Mouse (Mus musculus) layer of hippocampus, adult 8-10 months (tissue): ENCODE measurements around the gene Adamts17. TPM values are rescaled to one million over a fixed set of nuclear protein-coding genes. Genes with fewer than 3 reads are reported as not detected.
A peak's percentile ranks its signal among the peaks of the same experiment; 100 is the strongest.

ENCODE experiments used
- DNase-seq, 2 experiments: peaks; one replicate each; pipeline ENCODE4 v3.0.0; 2022; ENCODE audit warnings: low spot score in 2 of 2
- total RNA-seq, 4 experiments: library from RNA; stranded (reverse); gene quantifications; 2 replicates each; pipeline ENCODE4 v1.2.4; 2022

Gene Adamts17
- total RNA-seq, 4 experiments from 2014 or later: 17.6 to 33.8 (median 24.9) TPM

DNA sequence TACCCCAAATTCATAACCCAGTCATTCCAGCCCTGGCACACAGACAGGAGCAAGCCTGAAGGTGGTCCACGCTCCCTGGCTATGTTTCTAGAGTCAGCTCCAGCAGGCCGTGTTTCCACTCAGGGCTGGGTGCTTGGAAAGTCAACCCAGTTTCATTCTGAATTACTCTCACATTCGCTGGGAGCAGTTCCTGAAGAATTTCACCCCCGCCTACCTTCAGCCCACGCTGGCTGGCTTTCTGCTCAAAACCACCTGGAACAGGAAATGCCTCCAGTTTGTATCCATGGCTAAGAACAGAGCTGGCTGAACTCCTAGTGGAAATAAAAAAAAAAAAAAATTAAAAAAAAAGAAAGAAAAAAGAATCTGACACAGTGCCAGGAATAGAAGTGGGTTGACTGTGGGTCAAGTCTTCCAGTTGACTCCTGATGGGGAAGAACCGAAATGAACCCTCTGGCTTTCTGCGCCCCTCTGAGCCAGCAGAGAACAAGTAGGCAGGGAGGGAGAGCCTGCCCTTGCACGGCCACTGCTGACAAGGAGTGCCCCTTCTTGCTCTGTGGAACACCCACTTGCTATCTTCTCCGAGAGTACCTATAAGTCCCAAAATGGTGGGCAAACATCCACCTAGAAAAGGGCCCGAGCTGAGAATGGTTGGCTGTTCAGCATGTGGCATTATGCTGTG is 225.2 kb downstream of the Adamts17 start:
- peak; percentile 52 to 58 for DNase-seq

DNA sequence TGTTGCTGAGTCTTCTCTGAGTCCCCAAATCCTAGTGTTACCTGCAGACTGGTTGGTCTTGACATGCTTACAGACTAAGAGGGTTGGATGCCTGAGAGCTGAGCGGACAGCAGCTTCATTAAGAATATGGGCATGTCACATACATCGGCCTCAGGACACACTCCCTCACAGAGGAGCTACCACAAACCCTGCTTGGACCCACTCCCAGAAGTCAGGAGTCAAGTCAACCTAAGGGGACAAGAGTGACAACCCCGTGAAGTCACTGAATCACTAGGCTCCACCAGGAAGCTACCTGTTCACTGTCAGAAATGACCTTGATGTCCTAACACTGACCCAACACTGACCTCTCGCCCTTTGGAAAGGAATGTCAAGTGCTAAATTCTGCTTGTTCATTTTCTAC is 226.1 kb downstream of the Adamts17 start:
- no peak for DNase-seq

DNA sequence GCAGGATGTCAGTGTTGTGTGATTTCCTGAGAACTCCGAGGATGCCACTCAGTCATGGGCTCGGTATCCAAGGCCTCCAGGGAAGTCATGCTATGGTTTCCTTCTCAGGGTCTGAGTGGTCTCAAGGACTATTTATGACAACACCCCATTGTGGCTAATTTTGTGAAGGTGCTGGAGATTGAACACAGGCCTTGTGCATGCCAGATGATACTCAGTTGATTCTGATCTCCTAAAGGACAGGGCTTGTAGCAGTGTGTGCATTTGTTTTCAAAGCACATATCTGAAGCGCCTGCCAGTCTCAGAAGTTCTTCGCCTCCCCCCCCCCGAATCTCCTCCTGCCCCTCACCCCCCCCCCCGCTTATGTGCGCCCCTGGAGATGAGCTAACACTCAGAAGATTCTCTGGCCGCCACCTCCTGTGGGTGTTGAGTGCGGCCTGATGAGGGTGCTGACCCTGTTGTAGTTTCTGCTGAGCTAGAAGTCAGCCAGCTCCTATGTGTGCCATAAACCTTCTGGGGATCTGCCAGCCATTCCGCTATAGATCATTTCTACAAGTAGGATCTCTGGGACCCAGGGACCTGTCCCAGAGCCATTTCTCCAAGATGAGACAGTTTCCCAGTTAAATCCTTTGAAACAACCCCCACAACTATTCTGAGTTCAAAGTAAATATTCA is 232.6 kb downstream of the Adamts17 start:
- DNase-seq: no peak

DNA sequence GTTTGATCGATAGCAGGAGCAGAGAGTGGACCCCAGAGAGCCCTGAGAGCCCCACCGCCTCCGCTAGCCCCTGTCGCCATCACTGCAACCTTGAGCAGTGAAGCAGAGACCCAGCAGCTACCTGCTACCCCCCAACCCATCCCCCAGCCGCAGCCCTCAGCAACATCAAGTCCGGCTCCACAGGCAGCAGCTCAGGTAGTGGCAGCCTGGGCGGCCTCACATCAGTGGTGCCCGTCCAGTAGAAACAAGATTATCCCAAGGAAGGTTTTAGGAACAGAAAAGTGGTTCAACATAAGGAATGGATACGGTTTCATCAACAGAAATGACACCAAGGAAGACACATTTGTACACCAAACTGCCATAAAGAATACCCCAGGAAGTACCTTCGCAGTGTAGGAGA is 243.2 kb downstream of the Adamts17 start:
- no peak for DNase-seq

DNA sequence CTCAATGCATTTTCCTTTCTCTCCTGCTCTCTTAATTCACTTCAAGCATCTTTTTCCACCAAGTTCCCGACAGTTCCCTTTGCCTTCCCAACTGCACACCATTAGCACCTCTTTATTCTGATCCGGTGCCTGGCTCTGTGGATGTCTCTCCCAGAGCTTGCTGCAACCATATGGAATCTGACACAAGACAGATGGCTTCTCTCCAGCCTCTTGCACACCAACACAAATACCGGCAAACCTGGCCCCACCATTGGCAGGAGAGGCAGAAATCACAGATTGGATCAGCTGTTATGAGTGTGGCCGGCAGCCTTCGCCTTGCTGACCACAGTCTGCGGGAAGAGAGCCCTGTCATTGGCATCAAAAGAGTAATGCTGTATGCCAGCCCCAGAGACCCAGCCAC is 248.2 kb downstream of the Adamts17 start:
- DNase-seq: peak; percentile 39 to 45

DNA sequence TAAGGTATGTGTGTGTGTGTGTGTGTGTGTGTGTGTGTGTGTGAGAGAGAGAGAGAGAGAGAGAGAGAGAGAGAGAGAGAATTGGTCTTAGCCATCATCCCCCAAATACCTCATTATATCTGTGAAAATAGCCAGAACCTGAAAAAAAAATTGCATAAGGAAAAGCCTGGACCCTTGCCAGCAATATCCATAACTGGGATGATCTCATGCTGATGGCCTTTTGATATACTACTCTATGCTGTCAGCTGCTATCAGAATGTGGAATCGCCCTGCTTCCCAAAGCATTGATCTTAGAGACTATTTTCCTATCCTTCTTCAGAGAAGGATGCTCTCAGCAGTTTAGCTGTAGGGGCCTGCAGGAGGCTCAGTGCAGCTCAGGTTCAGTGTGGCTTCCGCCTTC is 257.6 kb downstream of the Adamts17 start:
- no peak for DNase-seq

DNA sequence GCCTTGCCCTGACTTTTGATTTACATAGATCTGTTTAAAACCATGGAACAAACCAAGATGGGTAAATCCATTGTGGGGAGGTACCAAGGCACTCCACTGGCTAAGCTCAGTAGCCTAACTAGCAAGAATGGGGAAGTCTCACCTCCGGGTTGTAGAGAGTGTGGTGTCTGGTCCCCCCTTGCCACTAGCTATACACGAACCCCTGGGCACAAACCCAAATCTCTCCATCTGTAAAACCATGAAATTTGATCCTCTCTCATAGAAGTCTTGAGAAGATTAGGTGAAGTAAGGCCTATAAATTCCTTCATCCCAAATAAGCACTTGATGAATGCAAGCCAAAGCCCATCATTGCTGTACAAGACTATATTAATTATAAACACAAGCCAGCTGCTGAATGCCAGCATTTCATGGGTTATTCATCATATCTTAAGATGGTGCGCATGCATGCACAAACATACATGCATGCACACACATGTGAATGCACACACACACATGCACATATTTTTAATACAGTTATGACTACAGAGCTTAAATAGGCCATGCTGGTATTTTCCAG is 262.0 kb downstream of the Adamts17 start:
- no peak for DNase-seq

DNA sequence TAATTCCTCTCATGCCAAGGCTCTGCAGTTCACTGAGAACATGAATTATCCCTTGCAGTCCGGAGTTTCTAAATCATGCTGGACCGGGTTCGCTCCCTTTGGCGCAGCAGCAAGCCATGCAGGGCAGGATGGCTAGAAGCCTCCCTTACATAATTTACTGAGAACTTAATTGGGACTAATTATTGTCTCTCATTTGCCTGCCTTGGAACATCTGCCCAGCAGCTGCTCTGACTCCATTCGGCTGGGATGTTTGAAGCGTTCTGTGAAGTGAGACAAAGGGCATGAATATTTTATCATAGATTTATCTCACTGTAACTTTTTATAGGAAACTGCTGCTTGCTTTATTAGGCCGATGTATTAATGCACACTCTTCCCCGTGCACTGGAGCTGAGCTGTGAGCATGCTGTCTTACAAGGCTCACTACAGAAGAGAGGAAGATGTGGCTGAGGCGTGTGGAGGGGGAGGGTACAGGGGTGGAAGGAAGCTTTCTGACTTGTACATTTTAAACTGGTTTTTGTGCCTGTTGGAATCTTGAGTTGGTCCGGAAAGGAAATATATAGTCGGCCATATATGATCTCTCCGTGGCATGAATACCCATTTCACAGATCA is 271.1 kb downstream of the Adamts17 start:
- DNase-seq: no peak

DNA sequence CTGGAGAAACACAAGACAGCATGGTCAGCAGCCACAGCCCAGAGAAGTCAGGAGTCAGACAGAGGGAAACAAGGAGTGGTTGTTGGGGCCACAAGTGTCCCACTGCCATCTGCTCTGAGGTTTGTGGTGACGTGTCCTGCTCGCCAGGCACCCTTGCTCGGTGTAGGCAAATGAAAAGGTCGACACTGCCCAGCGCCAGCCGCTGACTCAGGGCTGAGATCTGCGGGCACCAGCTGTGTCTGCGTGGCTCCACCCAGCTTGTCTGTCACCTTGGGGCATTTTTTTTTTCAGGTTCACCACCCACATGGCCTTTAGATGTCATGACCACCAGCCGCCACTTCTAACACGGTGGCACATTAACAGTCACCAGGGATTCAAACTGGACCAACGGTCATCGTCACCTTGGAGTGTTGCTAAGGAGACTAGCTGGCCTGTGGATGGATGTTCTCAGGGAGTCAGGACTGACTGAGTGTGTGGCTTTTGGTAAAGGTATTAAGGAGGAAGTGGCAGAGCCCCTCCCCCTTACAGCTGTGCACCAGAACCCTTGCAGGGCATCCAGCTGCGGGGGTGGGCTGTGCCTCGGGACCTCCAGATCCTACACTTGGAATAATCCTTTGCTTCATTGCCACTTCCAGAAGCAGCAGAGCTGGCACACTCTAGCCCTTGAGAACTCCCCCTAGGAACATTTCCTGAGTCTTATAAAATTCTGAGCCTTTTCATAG is 273.1 kb downstream of the Adamts17 start:
- no peak for DNase-seq

DNA sequence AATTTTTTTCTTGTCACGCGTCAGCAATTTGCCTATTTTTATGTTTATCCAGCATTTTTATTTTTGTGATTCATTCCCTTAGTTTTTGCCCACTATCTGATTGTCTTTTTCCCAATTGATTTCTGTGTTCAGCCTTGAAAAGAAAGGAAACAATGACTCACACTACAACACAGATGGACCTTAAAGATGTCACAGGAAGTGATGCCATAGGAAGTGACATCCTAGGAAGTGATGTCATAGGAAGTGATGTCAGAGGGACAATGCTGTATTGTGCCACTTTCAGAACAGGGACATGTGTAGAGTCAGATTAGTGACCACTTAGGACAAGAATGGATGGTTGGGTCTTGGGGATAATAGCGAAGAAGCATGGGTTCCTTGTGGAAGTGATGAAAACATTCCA is 274.5 kb downstream of the Adamts17 start:
- DNase-seq: no peak

DNA sequence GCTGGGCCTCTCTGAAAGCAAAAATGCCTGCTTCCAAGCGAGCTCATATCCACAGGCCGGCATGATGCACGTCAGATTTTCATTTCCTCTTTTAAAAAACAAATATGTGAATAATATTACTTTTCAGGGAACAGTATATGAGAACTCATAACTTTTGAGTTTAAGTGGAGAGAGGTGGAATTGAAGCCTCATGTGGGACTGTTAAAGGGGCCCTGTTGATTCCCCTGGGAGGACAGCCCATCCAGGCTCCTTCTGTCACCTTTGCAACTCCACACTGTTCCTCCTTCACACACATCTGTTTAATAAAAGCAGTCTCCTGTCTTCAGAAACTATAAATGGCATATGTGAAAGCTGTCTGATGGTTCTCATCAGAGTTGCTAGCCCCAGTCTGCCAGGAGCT is 275.5 kb downstream of the Adamts17 start:
- no peak for DNase-seq

DNA sequence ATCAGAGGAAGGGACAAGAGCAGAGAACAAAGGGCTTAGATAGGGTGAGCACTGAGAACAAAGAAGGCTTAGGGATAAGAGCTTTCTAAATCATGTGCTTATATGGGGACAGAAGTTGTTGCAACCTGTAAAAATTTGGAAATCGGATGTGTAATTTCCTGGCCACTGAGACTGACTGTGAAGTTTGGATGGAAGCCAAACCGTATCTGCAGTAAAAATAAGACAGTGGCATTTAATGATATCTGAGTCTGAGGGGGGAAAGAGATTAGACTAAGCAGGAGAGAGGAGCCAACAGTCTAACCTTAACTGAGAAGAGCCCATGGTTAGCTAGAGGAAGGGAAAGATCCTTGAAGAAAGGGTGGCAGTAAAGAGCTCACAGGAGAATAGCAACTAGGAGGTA is 295.6 kb downstream of the Adamts17 start:
- no peak for DNase-seq

DNA sequence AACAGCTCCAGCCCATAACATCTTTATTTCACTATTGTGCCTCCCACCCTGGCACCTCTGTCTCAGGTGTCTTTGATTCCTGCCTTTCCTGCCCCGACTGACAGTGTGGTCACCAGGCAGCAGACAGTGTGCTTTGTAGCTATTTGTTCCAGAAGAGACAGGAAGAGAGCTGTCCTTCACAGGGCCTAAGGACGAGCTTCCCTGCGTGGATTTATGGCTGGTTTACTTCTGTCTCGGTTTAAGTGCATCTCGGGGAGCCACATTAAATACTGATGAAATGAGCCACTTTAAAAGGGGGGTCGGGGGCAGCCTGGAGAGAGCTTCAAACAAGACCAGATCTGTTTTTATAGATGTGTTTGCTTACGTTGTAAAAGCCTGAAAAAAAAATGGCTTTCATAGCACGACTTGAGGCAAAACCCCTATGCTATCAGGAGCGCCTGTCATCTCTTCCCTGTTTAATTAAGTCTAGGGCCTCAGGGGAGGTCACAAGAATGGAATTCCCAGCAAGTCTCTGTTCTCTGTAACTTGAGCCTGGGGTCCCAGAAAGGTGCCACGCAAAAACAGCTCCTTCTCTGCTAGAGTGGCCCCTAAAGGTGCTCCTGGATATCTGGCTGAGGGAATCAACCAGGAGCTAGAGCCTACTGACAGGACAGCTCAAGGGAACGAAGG is 302.9 kb downstream of the Adamts17 start:
- no peak for DNase-seq

DNA sequence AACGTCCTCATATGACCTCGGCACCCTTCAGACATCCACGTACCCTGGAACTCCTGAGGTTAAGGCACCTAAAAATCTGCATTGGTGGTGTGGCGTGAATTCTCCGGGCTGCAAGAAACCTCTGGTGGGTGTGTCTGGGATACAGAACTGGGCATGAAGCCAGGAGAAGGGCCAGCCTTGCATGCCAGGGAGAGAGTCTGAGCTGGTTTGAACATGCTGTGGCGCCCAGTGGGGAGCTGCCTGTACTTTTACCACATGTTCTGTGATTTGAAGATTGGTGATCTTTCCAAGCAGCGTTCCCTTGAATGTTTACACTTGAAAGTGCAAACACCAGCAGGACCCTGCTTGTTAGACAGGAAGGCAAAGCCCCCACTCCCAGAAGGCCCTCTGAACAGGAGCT is 306.2 kb downstream of the Adamts17 start:
- DNase-seq: no peak

DNA sequence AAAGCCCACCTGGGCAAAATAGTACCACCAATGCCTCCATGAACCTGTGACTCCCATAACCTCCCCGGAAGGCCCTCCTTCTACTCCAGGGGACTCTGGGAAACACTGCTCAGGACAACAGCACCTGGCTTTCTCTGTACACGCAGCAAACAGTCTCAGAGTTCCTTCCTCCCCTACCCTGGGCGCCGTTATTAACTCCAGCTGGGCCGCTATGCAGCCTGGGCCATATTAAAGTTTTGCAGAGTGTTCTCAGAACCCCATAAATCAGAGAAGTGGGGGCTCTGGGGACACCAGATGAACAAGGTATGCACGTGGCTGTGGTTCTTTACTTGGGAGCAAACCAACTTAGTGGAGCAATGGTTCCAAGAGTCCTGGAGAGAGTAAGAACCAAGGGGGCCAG is 306.6 kb downstream of the Adamts17 start:
- DNase-seq: no peak

DNA sequence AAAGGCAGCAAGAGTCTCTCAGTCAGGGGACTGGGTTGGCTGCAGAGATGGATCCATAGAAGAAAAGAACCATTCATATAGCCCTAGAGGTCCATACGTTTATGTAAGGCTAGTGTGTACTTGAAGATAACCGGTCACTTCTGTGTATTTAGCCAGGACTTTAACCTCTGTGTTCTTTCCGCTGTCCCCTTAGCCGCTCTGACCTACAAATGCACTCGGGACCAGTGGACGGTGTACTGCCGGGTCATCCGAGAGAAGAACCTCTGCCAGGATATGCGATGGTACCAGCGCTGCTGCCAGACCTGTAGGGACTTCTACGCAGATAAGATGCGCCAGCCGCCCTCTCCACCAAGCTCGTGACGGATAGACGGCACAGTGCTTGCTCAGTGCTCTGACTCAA is 310.2 kb downstream of the Adamts17 start:
- no peak for DNase-seq

DNA sequence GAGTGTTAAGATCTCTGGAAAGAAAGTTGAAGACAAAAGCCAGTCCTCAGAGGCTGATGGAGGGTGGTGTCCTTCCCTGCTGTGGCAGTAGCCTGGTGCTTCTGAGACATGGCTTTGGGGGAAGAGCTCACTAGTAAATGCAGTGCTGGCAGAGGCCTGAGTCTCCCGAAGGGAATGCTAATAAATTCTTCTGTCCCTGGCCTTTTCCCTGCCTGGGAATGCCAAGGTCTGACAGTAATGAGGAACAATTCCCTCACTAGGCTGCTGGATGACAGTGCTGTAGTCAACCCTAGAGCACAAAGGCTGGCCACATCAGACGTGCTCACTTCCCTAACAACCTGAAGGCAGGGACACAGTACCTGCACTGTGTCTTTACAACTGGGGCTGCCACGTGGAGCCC is 313.1 kb downstream of the Adamts17 start:
- no peak for DNase-seq

DNA sequence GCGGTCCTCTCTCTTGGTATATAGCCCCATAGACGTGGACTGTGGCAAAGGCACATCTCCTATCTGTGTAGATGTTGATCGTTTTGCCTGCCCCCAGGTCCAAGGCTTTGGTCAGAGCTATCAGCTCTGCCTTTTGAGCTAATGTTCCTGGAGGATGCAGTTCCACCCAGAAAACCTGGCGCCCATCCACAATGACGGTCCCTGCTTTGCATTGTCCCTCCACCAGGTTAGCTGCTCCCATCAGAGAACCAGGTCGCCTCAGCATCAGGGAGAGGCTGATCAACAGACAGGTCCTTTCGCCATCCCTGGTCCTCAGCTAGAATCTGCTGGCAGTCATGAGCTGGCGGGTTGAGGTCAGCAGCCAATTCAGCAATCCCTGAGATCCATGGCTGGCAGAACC is 322.6 kb downstream of the Adamts17 start:
- no peak for DNase-seq

DNA sequence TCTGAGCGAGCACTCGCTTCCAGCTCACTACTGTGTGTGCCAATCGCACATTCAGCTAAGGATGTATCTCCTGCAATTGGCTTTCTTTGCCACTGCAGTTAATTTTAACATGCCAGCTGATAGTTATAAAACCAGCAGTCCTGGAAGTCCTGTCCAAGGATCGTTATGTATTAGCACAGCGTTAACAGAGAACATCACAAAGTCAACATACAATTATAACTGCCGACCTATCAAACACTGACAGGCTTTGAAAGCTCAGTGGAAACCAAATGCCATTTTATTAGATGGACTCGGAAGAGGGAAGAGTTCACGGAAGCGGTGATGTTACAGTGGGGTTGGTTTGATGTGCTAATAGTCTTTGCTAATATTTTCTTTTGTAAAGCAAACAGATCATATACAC is 328.8 kb downstream of the Adamts17 start:
- no peak for DNase-seq

DNA sequence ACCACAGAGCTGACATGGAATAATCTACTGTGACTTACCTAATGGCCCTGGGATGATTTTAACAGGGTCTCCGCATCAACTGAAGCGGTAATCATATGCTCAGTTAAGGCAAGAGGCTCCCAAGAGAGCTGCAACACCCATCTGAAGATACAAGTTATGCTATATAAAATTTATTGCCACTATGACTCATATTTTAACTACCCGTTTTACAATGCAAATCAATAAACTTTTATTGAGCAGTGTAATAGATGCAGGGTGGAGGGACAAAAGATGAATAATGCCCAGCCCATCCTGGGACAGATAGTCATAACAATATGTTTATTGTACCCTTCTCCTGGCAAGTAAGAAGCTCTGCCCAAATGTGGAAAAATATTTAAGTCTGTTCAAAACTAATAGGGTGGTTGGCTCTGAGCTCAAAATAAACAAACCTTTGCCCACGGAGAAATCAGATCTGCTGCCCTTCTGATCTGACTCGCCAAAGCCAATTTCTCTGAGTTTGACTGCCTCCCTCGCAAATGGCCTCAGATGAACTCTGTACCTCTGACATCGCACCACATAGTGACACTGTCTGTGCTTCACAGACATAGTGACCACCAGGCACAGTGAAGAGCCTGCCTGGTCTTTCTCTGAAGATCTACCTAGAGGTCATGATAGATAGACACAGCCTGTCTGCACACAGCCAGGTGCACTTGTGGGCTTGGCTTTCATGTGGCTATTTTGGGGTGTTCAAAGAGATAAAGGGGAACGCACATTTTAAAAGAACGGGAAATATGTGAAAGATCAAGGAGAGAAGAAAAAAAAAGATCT is 329.4 kb downstream of the Adamts17 start:
- no peak for DNase-seq
